Mouse (Mus musculus) thymus, adult 2 months (tissue): Measurements from ENCODE around the gene Ctnnbip1.

Experiments
- CTCF ChIP-seq: fragments of 200-500 bp; IDR thresholded peaks from 2 replicates; pipeline ENCODE4 v1.5.1; 2012; ENCODE audit warnings: mild to moderate bottlenecking, control low read depth, low read length, moderate library complexity, borderline replicate concordance; ENCODE audit not compliant: control insufficient read depth, poor library complexity, insufficient read depth; ENCODE audit errors: extremely low read depth
- POLR2A ChIP-seq: fragments of 200-500 bp; IDR thresholded peaks from 2 replicates; pipeline ENCODE4 v1.6.1; 2012; ENCODE audit warnings: mild to moderate bottlenecking, low read length, control low read depth, moderate library complexity; ENCODE audit not compliant: control insufficient read depth, poor library complexity, insufficient read depth; ENCODE audit errors: extremely low read depth

- TF ChIP-seq CTCF = no peak
- TF ChIP-seq POLR2A = no peak
These were observed 73.5 kb downstream of the Ctnnbip1 start for GRCm38 (mm10) chr4:149591486-149591885.
